Mouse (Mus musculus) heart, adult 2 months (tissue): Measurements from ENCODE around the gene Gpr15. TPM values are rescaled to one million over a fixed set of nuclear protein-coding genes. Genes with fewer than 3 reads are reported as not detected.

Source experiments
- DNase-seq, 2 experiments: peaks; one replicate each; pipeline ENCODE4 v3.0.0; 2021
- H3K27ac ChIP-seq: fragments of 200-600 bp; 2 replicates; pipeline ENCODE4 v1.8.1; 2022
- H3K27me3 ChIP-seq: fragments of 200-500 bp; 2 replicates; pipeline ENCODE4 v1.6.1; 2012; ENCODE audit warnings: mild to moderate bottlenecking, low read length, inconsistent platforms, mixed read lengths; ENCODE audit not compliant: control insufficient read depth, insufficient read depth
- H3K36me3 ChIP-seq: fragments of 200-500 bp; 2 replicates; pipeline ENCODE4 v1.6.1; 2012; ENCODE audit warnings: low read length, inconsistent platforms; ENCODE audit not compliant: control insufficient read depth, insufficient read depth
- H3K4me1 ChIP-seq: fragments of 200-500 bp; 2 replicates; pipeline ENCODE4 v1.6.1; 2011; ENCODE audit warnings: low read length; ENCODE audit not compliant: control insufficient read depth, insufficient read depth
- H3K4me3 ChIP-seq: fragments of 200-600 bp; 2 replicates; pipeline ENCODE4 v1.8.1; 2022
- H3K79me2 ChIP-seq: fragments of 200-500 bp; replicated peaks from 2 replicates; pipeline ENCODE4 v1.6.1; 2012; ENCODE audit warnings: mild to moderate bottlenecking, inconsistent platforms, low read length, moderate library complexity, mixed read lengths; ENCODE audit not compliant: control insufficient read depth, insufficient read depth
- H3K9ac ChIP-seq: fragments of 200-500 bp; 2 replicates; pipeline ENCODE4 v1.6.1; 2012; ENCODE audit warnings: low read depth, mild to moderate bottlenecking, control low read depth, inconsistent platforms, low read length, mixed read lengths
- CTCF ChIP-seq: fragments of 200-600 bp; IDR thresholded peaks from 2 replicates; pipeline ENCODE4 v1.8.1; 2022; ENCODE audit warnings: antibody characterized with exemption, mild to moderate bottlenecking, moderate library complexity
- EP300 ChIP-seq: fragments of 200-500 bp; IDR thresholded peaks from 2 replicates; pipeline ENCODE4 v1.6.1; 2011; ENCODE audit warnings: low read depth, low read length, control low read depth; ENCODE audit not compliant: insufficient read depth
- POLR2A ChIP-seq: fragments of 200-500 bp; IDR thresholded peaks from 2 replicates; pipeline ENCODE4 v1.6.1; 2011; ENCODE audit warnings: mild to moderate bottlenecking, low read depth, low read length, control low read depth; ENCODE audit not compliant: insufficient read depth
- WGBS: fragments of 180-500 bp; shearing (Covaris S2); methylation state at CpG from one replicate; pipeline ENCODE4 v1.1.7; 2018; 5-methylcytosine and 5-hydroxymethylcytosine counted together
- intact Hi-C: fragments of 180-260 bp; cut with DNase I; formaldehyde crosslinking; loops from one replicate; pipeline ENCODE4 v1.15.1; 2025
- long read RNA-seq: library from polyadenylated mRNA; stranded (forward); transcript quantifications from one replicate; pipeline ENCODE4 v2.0.0, GENCODE M21; 2021
- polyA plus RNA-seq: library from polyadenylated mRNA; depleted of rRNA; stranded (reverse); fragments of >200 nt; gene quantifications from 2 replicates; pipeline ENCODE4 v1.2.3, GENCODE M21; 2012; rRNA removed
- total RNA-seq, 2 experiments: library from RNA; stranded (reverse); gene quantifications; 2 replicates each; pipeline ENCODE4 v1.2.3; 2021

Gpr15 gene
- total RNA-seq (not detected), polyA plus RNA-seq (0.08 TPM in 1 of 2 replicates, not detected in the other)
- long read RNA-seq: 0 reads

GRCm38 (mm10) chr16:58718666-58719120, at the start of gene Gpr15:
TSS of gene Gpr15 (minus strand) at chr16:58719070.
- Histone ChIP-seq H3K27me3 (no peaks in the 10 kb centered on the region), H3K27ac (no peak within 1 kb of the TSS), H3K79me2 (no peaks in the 10 kb centered on the region), H3K4me3 (no peak within 1 kb of the TSS), H3K4me1 (no peaks in the 10 kb centered on the region), H3K36me3 (no peaks in the 10 kb centered on the region), H3K9ac (no peak within 1 kb of the TSS)
- intact Hi-C loops: no loop called here
- WGBS: 95% methylated on average over 7 of the region's 7 CpGs
- TF ChIP-seq POLR2A (no peak), CTCF (no peak), EP300 (no peak)
- no peak for DNase-seq

DNA sequence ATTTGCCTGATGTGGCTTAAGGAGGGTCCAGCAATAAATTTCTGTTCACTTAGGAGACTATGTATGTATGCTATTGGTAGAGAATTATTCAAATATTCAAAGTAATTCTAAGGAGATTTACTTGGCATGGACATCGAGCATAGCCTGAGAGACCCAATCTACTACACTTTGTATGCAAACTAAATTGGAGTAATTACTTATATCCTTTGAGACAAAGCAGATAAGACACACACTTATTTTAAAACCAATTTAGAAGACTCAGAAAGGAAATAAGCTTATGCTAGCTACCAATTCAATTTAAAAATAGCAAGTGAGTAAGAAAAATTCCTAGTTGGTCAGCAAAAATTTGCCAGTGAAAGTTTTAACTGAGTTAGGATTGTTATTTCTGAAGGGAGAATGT, 44.2 kb upstream of the Gpr15 start, which contains the start of gene Olfr172:
TSS of gene Olfr172 (minus strand) at position 101 of the 400 bp plus-strand sequence.
- H3K79me2 ChIP-seq: no peaks in the 10 kb centered on the region
- no peak for DNase-seq
- TF ChIP-seq EP300 (no peak), CTCF (no peak), POLR2A (no peak)
- H3K27ac ChIP-seq: no peak within 1 kb of the TSS
- no peaks in the 10 kb centered on the region for H3K36me3 ChIP-seq
- no peaks in the 10 kb centered on the region for H3K27me3 ChIP-seq
- no peak within 1 kb of the TSS for H3K9ac ChIP-seq
- intact Hi-C loops: no loop called here
- 73% methylated on average over 1 of the region's 1 CpGs for WGBS
- no peak within 1 kb of the TSS for H3K4me3 ChIP-seq
- H3K4me1 ChIP-seq: no peaks in the 10 kb centered on the region

DNA sequence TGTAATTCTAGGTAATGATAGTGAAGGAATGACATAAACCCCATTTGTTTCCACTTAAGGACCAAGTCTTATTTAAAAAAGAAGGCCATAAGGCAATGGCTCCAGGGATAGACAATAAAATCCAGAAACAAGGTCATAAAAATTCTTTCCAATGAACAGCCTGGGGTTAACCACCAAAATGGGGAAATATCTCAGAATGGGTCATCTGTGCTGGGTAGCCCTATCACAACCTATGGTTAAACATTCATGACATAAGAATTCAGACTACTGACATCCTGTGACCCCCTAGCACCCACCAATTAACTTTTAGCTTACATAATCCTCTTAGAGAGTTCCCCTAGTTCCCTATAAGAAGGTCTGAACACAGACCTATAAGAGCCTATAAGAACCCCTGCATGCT, 37.3 kb upstream of the Gpr15 start:
- TF ChIP-seq CTCF: no peak
- TF ChIP-seq EP300: no peak
- no peak for TF ChIP-seq POLR2A

GRCm38 (mm10) chr16:58751314-58751713, 32.4 kb upstream of the Gpr15 start:
- Histone ChIP-seq H3K4me3 (no peak overlapping the region), H3K79me2 (no peaks in the 10 kb centered on the region), H3K4me1 (no peaks in the 10 kb centered on the region), H3K27ac (no peak overlapping the region), H3K9ac (no peak overlapping the region), H3K27me3 (no peaks in the 10 kb centered on the region), H3K36me3 (no peaks in the 10 kb centered on the region)
- DNase-seq: no peak
- intact Hi-C loops: loop anchor here (2.0 to 5.0 kb wide), 3 partner anchors 123 to 449 kb away; no protein-coding TSS in a partner anchor
- WGBS: 22% methylated on average over 1 of the region's 1 CpGs
- peak; percentile 77 for TF ChIP-seq CTCF
- no peak for TF ChIP-seq EP300
- TF ChIP-seq POLR2A: no peak

More for the DNA sequence above, 37.3 kb upstream of the Gpr15 start:
- H3K79me2 ChIP-seq: no peaks in the 10 kb centered on the region
- no peak for DNase-seq
- no peak overlapping the region for H3K9ac ChIP-seq
- H3K27me3 ChIP-seq: no peaks in the 10 kb centered on the region
- no peak overlapping the region for H3K4me3 ChIP-seq
- H3K4me1 ChIP-seq: no peaks in the 10 kb centered on the region
- H3K36me3 ChIP-seq: no peaks in the 10 kb centered on the region
- no peak overlapping the region for H3K27ac ChIP-seq
- intact Hi-C loops: no loop called here

DNA sequence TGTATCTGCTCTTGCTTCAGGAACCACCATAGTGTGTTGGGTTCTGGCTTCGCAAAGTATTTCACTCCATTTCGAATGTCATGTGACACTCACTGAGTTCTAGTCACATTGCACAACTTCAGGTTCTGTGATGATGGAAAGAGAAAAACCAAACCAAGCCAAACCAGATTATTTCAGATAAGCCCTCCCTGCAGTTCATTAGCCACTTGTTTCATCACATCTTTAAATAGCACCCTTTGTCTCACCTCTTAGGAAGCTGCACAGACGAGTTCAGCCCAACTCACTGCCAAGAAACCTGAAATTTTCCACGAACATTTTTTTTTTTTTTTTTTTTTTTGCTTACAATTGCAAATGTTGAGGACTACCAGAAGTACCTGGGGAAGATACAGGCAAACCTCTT, 27.8 kb upstream of the Gpr15 start:
- Histone ChIP-seq H3K36me3 (no peaks in the 10 kb centered on the region), H3K27me3 (no peaks in the 10 kb centered on the region), H3K4me3 (no peak overlapping the region), H3K4me1 (no peaks in the 10 kb centered on the region), H3K79me2 (no peaks in the 10 kb centered on the region), H3K27ac (no peak overlapping the region), H3K9ac (no peak overlapping the region)
- WGBS: 31% methylated on average over 4 of the region's 4 CpGs
- intact Hi-C loops: no loop called here
- TF ChIP-seq POLR2A (no peak), EP300 (no peak), CTCF (no peak)
- no peak for DNase-seq

DNA sequence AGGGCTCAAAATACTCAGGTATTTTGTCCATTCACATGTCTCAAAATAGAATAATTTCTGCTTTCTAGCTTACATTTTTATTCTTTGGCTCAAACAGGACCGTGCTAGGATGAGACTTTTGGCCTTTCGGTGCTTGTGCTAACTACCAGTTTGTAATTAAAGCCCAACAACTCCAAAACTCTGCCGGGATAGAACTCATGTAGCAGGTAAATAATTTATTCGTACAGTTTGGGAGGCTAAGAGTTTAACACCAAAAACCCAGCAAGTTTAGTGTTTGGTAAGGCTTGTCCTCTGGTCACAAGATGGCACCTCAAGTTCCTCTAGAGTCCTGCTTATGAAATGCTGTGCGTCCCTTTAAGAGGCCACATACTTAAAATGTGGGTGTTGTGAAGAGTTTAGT, 21.9 kb upstream of the Gpr15 start:
- no peak overlapping the region for H3K4me3 ChIP-seq
- H3K4me1 ChIP-seq: no peaks in the 10 kb centered on the region
- no peak overlapping the region for H3K9ac ChIP-seq
- 96% methylated on average over 5 of the region's 5 CpGs for WGBS
- H3K79me2 ChIP-seq: no peaks in the 10 kb centered on the region
- H3K36me3 ChIP-seq: no peaks in the 10 kb centered on the region
- no peak for DNase-seq
- TF ChIP-seq POLR2A (no peak), EP300 (no peak), CTCF (no peak)
- no peak overlapping the region for H3K27ac ChIP-seq
- intact Hi-C loops: no loop called here
- no peaks in the 10 kb centered on the region for H3K27me3 ChIP-seq
